Mouse (Mus musculus) induced T-regulatory cell, adult 2 months (primary cell): ENCODE data around the gene Fgd3.

ENCODE experiments used
- DNase-seq: peaks from one replicate; pipeline ENCODE4 v3.0.0-alpha.2; 2012; ENCODE audit warnings: low read depth

The Fgd3 gene

GRCm38 (mm10) chr13:49247740-49248466 is 72.2 kb downstream of the Fgd3 start:
- peak; percentile 88 for DNase-seq

DNA sequence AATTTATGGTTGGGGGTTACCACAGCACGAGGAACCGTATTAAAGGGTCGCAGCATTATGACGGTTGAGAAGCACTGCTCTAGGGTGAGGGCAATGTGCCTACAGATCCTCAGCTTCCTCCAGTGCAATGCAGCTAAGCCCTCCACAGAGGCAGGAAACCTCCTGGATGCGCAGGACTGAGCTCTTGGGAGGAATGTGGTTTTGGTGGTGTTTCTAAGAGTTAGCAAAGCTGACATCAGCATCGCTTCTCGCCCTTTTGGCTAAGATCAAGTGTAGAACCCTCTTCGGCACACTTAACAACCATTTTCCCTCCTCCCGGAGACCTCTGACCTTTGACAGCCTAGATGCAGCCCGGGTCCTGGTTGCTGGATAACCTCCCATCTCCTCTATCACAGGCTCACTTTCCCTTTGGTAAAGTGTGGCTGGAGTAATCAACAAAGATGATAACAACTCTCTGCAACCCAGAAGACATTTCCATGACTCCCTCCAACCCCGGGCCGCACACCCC is 72.8 kb downstream of the Fgd3 start:
- peak; percentile 64 for DNase-seq

GRCm38 (mm10) chr13:49246626-49247025 is 73.5 kb downstream of the Fgd3 start:
- DNase-seq, result no peak

- DNase-seq, result no peak
Observed at GRCm38 (mm10) chr13:49246011-49246410, 74.1 kb downstream of the Fgd3 start.

DNA sequence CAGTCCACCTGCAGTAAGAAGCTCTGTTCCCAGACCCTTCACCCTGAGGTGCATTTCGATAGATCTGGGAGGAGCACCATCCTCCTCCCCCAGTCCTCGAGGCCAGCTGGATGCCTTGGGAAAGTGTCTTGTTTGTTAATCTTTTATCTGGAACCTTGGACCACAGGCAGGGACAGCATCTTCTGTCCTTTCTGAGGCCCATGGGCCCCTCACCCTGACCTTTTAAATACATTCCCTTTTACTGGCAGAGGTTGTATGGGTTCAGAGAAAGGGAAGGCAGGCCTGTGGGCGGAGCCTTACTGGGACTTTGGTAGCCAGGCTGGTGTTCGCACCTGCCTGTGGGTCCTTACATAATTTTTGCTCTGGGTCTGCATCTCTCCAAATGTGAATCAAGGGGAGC is 74.9 kb downstream of the Fgd3 start:
- DNase-seq, result no peak

- DNase-seq, result no peak
Observed at GRCm38 (mm10) chr13:49243492-49243891, 76.6 kb downstream of the Fgd3 start.

GRCm38 (mm10) chr13:49242321-49243065 is 77.6 kb downstream of the Fgd3 start:
- DNase-seq, result peak; percentile 94

GRCm38 (mm10) chr13:49238737-49239136 is 81.4 kb downstream of the Fgd3 start:
- DNase-seq, result no peak

GRCm38 (mm10) chr13:49237617-49238016 is 82.5 kb downstream of the Fgd3 start:
- no peak for DNase-seq

- DNase-seq, result peak; percentile 42
Observed at GRCm38 (mm10) chr13:49234711-49235110, 85.4 kb downstream of the Fgd3 start.

GRCm38 (mm10) chr13:49233792-49234572 is 86.1 kb downstream of the Fgd3 start:
- no peak for DNase-seq

DNA sequence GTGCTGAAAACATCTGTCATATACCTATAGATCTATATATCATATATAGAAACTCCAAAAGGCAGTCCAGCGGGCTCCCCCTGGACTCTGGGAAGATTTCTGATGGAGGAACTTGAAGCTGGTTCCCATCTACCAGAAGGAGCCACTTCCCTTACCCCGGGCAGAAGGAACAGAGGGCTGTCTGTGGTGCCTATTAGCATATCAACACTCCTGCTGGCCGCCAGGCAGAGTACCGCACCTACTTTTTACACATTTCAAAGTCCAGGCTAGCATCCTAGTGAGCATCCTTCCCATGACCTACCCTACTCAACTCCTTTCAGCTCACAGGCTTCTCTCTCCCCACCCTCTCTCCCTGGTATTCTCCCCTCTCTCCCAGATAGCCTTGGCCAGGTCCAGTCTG is 94.5 kb downstream of the Fgd3 start:
- no peak for DNase-seq

DNA sequence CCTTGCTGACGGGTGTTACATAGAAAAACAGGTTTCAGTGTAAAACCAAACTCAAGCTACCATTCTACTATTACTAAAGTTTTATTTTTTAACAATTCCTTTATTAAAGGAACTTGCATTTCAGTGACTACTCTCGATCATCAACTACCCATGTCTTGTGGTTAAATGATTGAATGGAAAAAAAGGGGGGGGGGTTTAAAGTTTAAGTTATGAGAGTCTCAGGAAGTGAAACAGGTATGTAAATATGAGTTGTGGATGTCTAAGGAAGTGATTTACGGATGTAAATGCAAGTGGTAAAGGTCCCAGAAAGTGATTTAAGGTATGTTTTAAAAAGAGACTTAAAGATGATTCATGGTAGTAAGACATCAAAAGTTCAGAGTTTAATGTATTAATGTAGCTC is 95.0 kb downstream of the Fgd3 start:
- DNase-seq, result no peak

DNA sequence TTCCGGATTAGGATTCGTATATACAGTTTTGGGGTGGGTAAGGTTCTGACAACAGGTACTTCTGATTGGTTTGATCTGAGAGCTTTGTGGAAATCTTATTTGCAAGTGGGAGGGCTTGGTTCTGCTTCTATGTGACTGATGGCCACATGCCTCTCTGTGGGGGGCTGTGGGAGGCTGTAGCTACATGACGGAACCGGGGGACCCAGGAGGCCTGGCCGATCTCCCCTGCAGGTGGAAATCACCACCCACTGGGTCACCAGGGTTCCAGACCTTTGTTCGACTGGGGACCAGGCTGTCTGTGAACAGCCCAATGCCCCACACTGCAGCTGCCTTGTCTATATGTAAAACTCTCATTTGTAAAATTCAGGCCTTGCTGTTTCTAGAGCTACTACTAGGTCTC is 95.4 kb downstream of the Fgd3 start:
- DNase-seq, result no peak

GRCm38 (mm10) chr13:49224314-49224713 is 95.8 kb downstream of the Fgd3 start:
- DNase-seq, result no peak

- DNase-seq, result peak; percentile 21
Observed at GRCm38 (mm10) chr13:49220912-49221311, 99.2 kb downstream of the Fgd3 start.

DNA sequence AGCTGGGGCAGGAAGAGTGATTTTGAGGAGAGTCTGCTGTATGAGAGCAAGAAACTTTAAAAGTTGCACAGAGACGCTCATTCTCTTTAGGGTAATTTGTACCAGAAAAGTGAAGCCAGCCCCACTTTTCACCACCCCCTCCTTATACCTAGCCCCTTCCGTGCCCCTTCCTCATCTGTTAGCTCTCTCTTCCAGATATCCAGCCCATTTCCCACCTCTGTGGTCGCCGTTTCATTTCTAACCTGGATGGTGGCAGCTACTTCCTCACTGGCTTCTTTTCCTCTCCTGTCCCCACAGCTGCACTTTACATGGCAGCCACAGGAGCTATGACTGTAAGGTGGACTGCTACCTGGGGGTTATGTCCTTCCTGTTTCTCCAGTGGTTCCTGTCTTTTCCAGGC is 100.7 kb downstream of the Fgd3 start:
- no peak for DNase-seq

DNA sequence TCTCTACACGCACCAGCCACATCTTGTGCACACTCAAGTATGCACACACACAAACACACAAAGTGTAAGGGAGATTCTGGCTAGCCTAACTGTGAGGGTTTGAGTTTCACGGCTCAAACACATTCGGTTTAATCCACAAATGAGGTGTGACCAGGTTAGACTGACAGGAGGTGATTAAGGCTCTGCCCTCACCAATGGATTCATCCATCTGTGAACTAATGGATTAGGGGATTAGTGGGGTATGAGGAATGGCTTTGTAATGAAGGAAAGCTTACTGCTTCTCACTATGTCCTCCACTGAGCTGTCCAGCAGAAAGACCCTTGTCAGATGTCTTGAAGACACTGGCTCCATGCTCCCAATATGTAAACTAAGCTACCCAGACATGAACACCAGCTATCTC is 101.5 kb downstream of the Fgd3 start:
- no peak for DNase-seq

DNA sequence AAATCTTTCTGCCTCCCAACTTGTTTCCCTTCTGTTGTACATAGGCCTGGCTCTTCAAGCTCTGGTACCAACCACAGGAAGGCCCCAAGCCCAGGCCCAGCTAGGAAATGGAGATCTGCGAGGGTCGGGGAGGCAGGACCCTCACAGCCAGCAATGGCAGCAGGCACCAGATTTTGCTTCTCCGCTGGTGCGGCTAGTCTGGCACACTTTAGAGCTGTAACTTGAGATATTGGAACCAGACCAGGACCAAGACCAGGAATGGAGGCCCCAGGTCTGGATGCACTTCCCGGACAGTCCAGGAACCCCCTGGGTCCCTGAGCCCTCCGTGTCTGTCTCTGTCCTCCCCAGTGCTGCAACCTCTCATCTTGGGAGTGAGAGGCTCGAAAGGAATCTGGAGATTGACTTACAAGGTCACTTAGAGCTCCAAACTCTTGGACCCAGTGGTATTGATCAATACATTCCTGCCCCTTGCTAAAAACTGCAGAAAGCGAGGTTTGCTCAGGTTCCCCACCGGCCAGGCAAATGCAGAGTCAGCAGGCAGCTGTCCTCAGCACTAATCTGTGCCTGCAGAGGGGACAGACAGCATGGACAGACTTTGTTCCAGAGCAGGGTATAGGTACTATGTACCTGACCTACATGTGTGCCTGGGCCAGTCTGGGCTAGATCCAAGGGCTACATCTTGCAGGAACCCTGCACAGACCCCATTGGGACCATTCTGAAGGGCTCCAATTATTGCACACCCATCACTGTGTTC is 103.1 kb downstream of the Fgd3 start:
- DNase-seq, result no peak

DNA sequence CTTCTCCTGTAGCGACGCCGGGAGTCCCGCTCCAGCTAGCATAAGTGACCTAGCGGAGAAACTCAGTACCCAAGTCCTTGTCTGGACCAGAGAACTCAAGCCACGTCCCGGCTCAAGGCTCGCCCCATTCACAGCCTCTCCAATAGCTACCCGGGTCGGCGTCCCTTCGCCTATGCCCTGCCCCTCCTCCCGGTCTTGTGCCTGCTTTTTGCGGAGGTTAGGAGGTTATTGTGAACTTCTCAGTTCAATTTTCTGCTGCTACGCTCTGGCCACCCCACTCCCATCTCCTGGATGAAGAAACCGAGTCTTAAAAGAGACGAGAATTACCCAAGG is 103.9 kb downstream of the Fgd3 start:
- DNase-seq, result no peak

DNA sequence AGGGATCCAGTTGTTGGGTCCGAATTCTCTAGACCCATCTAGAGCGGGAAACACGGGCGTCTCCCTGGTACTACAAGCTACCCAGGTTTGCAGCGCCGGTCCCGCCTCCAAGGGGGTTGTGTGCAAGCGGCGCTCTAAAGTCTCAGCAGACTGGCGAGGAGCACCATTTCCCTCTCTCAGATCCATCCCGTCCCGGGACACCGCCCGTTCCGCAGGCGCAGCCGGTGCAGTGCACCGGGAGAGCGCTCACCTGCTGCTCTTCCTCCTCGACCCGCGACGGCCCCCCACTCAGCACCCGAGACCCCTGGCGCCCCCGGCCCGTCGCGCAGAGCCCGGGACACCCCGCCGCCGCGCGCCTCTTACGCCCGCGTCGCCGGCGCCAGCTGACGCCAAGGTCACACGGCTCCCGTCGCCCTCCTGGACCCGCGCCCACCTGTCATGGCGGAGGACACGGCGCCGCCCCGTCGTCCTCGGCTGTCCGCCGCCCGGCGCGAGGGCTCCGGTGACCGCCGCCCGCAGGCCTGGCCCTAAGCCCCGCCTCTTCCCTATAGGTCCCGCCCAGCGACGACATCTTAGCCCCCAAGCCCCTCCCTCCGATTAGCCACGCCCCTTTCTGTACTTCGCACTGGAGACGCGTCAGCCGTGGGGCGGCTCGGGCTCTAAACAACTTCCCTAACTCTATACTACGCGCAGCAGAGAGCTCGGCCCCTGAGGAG is 104.4 kb downstream of the Fgd3 start, which contains the start of gene Card19:
TSS of gene Card19 (minus strand) at position 534 of the 716 bp plus-strand sequence.
- peak; percentile 99 for DNase-seq
